Mouse (Mus musculus) forebrain, embryonic 15.5 days (tissue): ENCODE data around the gene Slc25a25. TPM values are rescaled to one million over a fixed set of nuclear protein-coding genes. Genes with fewer than 3 reads are reported as not detected.

ENCODE experiments used
- polyA plus RNA-seq: library from polyadenylated mRNA; unstranded; fragments of >200 nt; fragmentation: Nextera tagmentation; extraction: Ambion mirVana; gene quantifications from 2 replicates; pipeline ENCODE4 v1.2.1, GENCODE M21; 2015

The Slc25a25 gene
- polyA plus RNA-seq, 1 experiment from 2014 or later, result 48.2 TPM

Other genes starting within 250 kb of the Slc25a25 start
- 29.9 and 34.5 TPM in 2 replicates for gene Pomt1, start 214.9 kb downstream of the Slc25a25 start, polyA plus RNA-seq
- gene Uck1, start 191.3 kb downstream of the Slc25a25 start, polyA plus RNA-seq, result 91.5 and 95.3 TPM in 2 replicates
- gene Golga2, start 164.1 kb downstream of the Slc25a25 start, polyA plus RNA-seq, result 24.7 and 27.4 TPM in 2 replicates
- 369 and 379 TPM in 2 replicates for gene Swi5, start 163.4 kb downstream of the Slc25a25 start, polyA plus RNA-seq
- 54.0 and 55.3 TPM in 2 replicates for gene Ciz1, start 99.1 kb downstream of the Slc25a25 start, polyA plus RNA-seq
- 23.7 and 29.1 TPM in 2 replicates for gene Dnm1, start 98.1 kb downstream of the Slc25a25 start, polyA plus RNA-seq
- gene 1110008P14Rik, start 69.5 kb downstream of the Slc25a25 start, polyA plus RNA-seq, result 79.5 and 80.9 TPM in 2 replicates
- gene Lcn2, start 63.2 kb downstream of the Slc25a25 start, polyA plus RNA-seq, result 0.51 and 0.63 TPM in 2 replicates
- gene Ptges2, start 55.5 kb downstream of the Slc25a25 start, polyA plus RNA-seq, result 39.9 and 40.3 TPM in 2 replicates
- 6.3 and 7.0 TPM in 2 replicates for gene Naif1, start 988 bp downstream of the Slc25a25 start, polyA plus RNA-seq
- gene Fam102a, start 83.9 kb upstream of the Slc25a25 start, polyA plus RNA-seq, result 5.7 and 6.1 TPM in 2 replicates
- 136 TPM in 2 replicates for gene Dpm2, start 119.4 kb upstream of the Slc25a25 start, polyA plus RNA-seq
- gene Pip5kl1, start 123.4 kb upstream of the Slc25a25 start, polyA plus RNA-seq, result 3.5 and 4.2 TPM in 2 replicates
- 0.23 and 0.24 TPM in 2 replicates for gene 9430097D07Rik, start 124.2 kb upstream of the Slc25a25 start, polyA plus RNA-seq
- gene St6galnac4, start 135.7 kb upstream of the Slc25a25 start, polyA plus RNA-seq, result 25.9 and 26.4 TPM in 2 replicates
- gene St6galnac6, start 148.3 kb upstream of the Slc25a25 start, polyA plus RNA-seq, result 16.6 and 19.3 TPM in 2 replicates
- gene Ak1, start 170.3 kb upstream of the Slc25a25 start, polyA plus RNA-seq, result 74.1 and 79.6 TPM in 2 replicates
- gene Eng, start 195.2 kb upstream of the Slc25a25 start, polyA plus RNA-seq, result 23.4 and 25.1 TPM in 2 replicates